Mouse (Mus musculus) forebrain, postnatal 0 days (tissue): ENCODE data around the gene Papln. TPM values are rescaled to one million over a fixed set of nuclear protein-coding genes. Genes with fewer than 3 reads are reported as not detected.

Experiments used
- ATAC-seq: fragments of 200-750 bp; cut with Nextera tagmentation; 2 replicates; pipeline ENCODE4 v1.8.0; 2017; ENCODE audit warnings: mild to moderate bottlenecking, moderate library complexity
- DNase-seq: peaks from one replicate; pipeline ENCODE4 v3.0.0-alpha.2; 2015
- H3K27ac ChIP-seq: fragments of 300-500 bp; sonication (generic); 2 replicates; pipeline ENCODE4 v1.5.1; 2014; ENCODE audit warnings: low read depth, mild to moderate bottlenecking, antibody characterized with exemption, low read length, moderate library complexity, mixed read lengths
- H3K27me3 ChIP-seq: fragments of 300-500 bp; sonication (generic); 2 replicates; pipeline ENCODE4 v1.6.1; 2014; ENCODE audit warnings: mild to moderate bottlenecking, low read length, mixed read lengths; ENCODE audit not compliant: insufficient read depth
- H3K36me3 ChIP-seq: fragments of 300-500 bp; sonication (generic); 2 replicates; pipeline ENCODE4 v1.6.1; 2014; ENCODE audit warnings: mild to moderate bottlenecking, moderate library complexity; ENCODE audit not compliant: insufficient read depth
- H3K4me1 ChIP-seq: fragments of 300-500 bp; sonication (generic); 2 replicates; pipeline ENCODE4 v1.6.1; 2014; ENCODE audit warnings: antibody characterized with exemption; ENCODE audit not compliant: insufficient read depth
- H3K4me2 ChIP-seq: fragments of 300-500 bp; sonication (generic); 2 replicates; pipeline ENCODE4 v1.6.1; 2014; ENCODE audit warnings: low read depth, mild to moderate bottlenecking, moderate library complexity
- H3K4me3 ChIP-seq: fragments of 300-500 bp; sonication (generic); 2 replicates; pipeline ENCODE4 v1.5.1; 2014; ENCODE audit warnings: low read depth, low read length, mixed read lengths
- H3K9ac ChIP-seq: fragments of 300-500 bp; sonication (generic); 2 replicates; pipeline ENCODE4 v1.6.1; 2014; ENCODE audit warnings: mild to moderate bottlenecking
- H3K9me3 ChIP-seq: fragments of 300-500 bp; sonication (generic); 2 replicates; pipeline ENCODE4 v1.6.1; 2016; ENCODE audit warnings: low read length
- CTCF ChIP-seq: sonication (generic); IDR thresholded peaks from 2 replicates; pipeline ENCODE4 v1.5.1; 2016; ENCODE audit warnings: antibody characterized with exemption, control low read depth, low read depth
- WGBS: fragments of 180-500 bp; shearing (Covaris S2); extraction: QIAGEN DNeasy Blood & Tissue Kit; methylation state at CpG from one replicate; pipeline ENCODE4 v1.1.7; 2014; 5-methylcytosine and 5-hydroxymethylcytosine counted together
- polyA plus RNA-seq: library from polyadenylated mRNA; unstranded; fragments of >200 nt; fragmentation: Nextera tagmentation; extraction: Ambion mirVana; gene quantifications from 2 replicates; pipeline ENCODE4 v1.2.1, GENCODE M21; 2015
- total RNA-seq: library from RNA; depleted of rRNA; stranded (reverse); fragments of >200 nt; gene quantifications from 2 replicates; pipeline ENCODE4 v1.2.3, GENCODE M21; 2014; rRNA removed

The Papln gene
- 1.8 and 2.7 TPM in 2 replicates for total RNA-seq
- polyA plus RNA-seq, result 0.23 and 0.40 TPM in 2 replicates

DNA sequence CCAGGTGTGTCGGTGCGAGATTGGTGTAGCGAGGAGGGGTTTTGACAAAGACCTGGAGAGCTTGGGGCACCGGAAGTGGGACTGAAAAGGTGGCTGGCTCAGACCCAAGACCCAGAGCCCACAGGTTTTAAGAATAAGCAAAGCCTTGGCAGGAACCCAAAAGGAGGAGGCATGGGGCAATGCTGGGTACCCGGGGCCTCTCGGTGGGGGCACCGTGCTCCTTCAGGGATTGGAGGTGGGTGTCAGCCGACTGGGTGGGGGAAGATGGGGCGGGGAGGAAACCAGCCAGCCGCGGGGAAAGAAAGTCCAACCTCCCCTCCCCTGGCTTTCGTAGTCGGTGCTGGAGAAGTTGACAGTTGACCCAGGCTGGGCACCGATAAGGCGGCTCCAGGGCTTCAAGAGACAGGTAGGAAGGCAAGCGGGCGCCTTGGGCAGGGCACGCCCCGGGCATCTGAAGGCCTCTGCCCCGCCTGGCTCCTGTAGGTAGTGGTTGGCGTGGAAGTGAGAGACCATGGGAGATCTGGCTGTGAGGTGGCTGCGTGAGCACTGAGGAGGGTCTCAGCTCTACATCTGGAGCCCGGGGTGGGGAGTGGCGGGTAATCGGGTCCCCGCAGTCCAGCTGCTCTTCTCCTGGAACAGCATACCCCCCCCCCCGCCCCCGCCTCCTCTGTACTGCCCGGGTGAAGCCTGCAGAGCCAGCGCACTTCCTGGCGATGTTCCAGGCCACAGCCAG lies at the start of gene Papln:
Papln (plus strand) TSS at position 324 of the 733 bp plus-strand sequence.
- Histone ChIP-seq H3K9me3 (no peaks in the 10 kb centered on the region), H3K27ac (no peak within 1 kb of the TSS), H3K4me3 (peak within 1 kb of the TSS; percentile 34), H3K9ac (peak within 1 kb of the TSS; percentile 39), H3K4me1 (peaks cover 7% of the 10 kb centered on the region; the same call in 1 of the 2 replicates), H3K27me3 (no peaks in the 10 kb centered on the region), H3K4me2 (peak within 1 kb of the TSS; percentile 72), H3K36me3 (no peaks in the 10 kb centered on the region)
- DNase-seq, result peak; percentile 19
- 13% methylated on average over 27 of the region's 31 CpGs for WGBS
- no peak for TF ChIP-seq CTCF
- ATAC-seq, result peak; percentile 40

DNA sequence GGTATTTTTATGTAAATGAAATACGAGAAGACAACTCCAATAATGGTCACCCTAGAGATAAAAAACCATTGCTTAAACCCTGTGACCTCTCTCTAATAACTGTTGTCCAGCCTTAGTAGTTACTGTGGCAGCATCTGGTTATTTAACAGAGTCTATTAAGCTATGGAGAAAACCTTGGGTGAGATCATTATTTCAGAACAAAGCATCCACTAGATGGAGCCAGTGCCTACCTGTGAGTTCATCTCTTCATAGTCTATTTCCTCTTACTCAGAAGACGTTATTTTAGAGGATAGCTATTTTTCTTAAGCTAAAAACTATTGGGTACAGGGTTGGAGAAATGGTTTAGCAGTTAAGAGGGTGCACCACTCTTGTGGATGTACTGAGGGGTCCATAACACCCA lies 49.7 kb upstream of the Papln start:
- Histone ChIP-seq H3K9ac (no peak overlapping the region), H3K9me3 (no peaks in the 10 kb centered on the region), H3K36me3 (peaks cover 63% of the 10 kb centered on the region), H3K4me2 (no peak overlapping the region), H3K4me3 (no peak overlapping the region), H3K27ac (no peak overlapping the region), H3K4me1 (no peaks in the 10 kb centered on the region), H3K27me3 (no peaks in the 10 kb centered on the region)
- TF ChIP-seq CTCF, result peak; percentile 78
- DNase-seq, result peak; percentile 77
- peak; percentile 66 for ATAC-seq
- 49% methylated on average over 2 of the region's 2 CpGs for WGBS

DNA sequence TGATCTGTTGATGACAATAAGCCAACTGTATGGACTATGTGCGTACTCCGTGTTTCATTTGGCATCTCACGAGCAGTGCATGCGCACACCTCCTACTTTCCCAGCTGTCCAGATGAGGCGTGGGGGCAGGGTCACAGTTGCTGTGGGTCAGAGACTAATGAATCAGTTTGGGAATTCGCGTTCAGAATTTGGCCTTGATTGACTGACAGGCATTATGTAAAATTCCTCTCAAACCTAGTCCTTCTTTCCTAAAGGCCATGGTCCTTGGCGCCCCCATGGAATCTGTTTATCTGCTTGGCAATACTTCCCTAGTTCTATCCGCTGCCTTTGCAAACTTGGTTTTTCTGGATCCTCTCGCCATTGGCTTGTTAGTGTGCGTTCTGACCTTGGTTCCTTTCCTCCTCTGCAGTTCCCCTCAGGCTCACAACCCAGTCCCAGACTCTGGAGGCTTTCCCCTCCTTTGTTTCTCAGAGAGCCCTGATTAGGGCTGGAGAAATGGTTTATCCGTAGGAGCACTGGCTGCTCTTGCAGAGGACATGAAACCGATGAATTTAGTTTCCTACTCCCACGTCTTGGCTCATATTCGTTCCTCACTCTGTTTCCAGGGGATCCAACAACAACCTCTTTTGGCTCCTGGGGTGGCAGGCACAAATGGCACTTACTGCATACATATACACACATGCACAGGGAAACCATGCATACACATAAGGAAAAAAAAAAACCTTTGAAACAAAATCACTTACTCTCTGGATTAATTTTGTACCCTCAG lies 46.8 kb upstream of the Papln start:
- Histone ChIP-seq H3K27me3 (no peaks in the 10 kb centered on the region), H3K27ac (no peak overlapping the region), H3K4me2 (no peak overlapping the region), H3K9ac (no peak overlapping the region), H3K9me3 (no peaks in the 10 kb centered on the region), H3K4me3 (no peak overlapping the region), H3K36me3 (peaks cover 75% of the 10 kb centered on the region), H3K4me1 (no peaks in the 10 kb centered on the region)
- no peak for ATAC-seq
- no peak for TF ChIP-seq CTCF
- DNase-seq, result no peak
- WGBS, result 80% methylated on average over 15 of the region's 15 CpGs

DNA sequence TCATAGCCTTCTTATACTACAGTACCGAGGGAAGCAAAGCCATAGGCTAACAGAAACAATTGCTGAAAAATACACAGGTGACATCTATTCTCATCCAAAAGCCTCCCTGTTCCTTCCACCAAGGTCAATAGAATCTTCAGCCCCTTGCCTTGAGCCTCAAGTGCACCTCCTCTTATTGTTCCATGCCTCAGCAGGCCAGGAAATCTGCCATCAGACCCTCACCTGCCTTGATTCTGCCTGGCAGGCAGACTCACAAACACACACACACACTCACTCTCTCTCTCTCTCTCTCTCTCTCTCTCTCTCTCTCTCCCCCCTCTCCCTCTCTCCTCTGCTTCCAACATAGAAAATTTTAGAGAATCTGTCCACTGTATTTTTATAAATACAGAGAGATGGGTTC lies 44.0 kb upstream of the Papln start:
- H3K27ac ChIP-seq, result no peak overlapping the region
- DNase-seq (no peak), ATAC-seq (no peak)
- 100% methylated on average over 1 of the region's 1 CpGs for WGBS
- peaks cover 73% of the 10 kb centered on the region for H3K36me3 ChIP-seq
- TF ChIP-seq CTCF, result no peak
- H3K9ac ChIP-seq, result no peak overlapping the region
- H3K9me3 ChIP-seq, result no peaks in the 10 kb centered on the region
- no peak overlapping the region for H3K4me2 ChIP-seq
- no peak overlapping the region for H3K4me3 ChIP-seq
- no peaks in the 10 kb centered on the region for H3K4me1 ChIP-seq
- no peaks in the 10 kb centered on the region for H3K27me3 ChIP-seq

DNA sequence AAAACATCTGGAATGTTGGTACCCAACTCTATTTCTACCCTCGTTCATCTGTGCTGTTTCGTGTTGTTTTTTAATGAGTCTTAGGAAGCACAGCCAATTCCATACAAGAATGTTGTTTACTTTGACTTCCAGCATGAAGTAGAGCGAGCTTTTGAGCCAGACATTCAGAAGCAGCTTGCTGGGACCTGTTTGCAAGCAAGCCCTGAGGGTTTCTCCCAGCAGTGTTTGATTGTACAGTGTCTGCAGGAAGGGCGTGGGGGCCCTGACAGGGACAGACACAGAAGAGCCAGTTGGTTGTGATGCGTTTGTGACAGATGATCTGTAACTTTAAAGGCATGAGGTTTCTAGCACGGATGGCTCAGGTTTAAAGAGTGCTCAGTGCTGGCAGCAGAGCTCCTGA lies 42.2 kb upstream of the Papln start:
- Histone ChIP-seq H3K4me2 (no peak overlapping the region), H3K27ac (no peak overlapping the region), H3K9me3 (no peaks in the 10 kb centered on the region), H3K27me3 (no peaks in the 10 kb centered on the region), H3K4me3 (no peak overlapping the region), H3K9ac (no peak overlapping the region), H3K36me3 (peaks cover 70% of the 10 kb centered on the region), H3K4me1 (no peaks in the 10 kb centered on the region)
- 82% methylated on average over 6 of the region's 6 CpGs for WGBS
- DNase-seq, result no peak
- no peak for TF ChIP-seq CTCF
- ATAC-seq, result no peak

DNA sequence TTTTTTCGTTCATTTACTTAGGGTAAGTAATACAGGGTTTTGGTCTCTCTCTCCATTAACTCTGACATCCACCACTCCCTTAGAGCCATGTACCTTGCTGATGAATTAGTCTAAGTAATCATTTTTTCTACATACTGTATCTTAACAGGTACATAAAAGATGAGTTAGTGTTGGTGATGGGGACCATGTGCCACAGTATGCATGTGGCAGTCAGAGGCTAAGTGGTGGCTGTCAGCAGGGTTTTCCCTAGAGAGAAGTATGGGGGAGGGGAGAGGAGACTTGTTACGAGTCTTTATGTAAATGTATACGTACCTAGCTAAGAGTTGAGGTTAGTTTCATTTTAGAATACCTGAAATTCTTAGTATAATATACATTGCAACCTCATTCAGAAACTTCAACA lies 40.4 kb upstream of the Papln start:
- Histone ChIP-seq H3K4me3 (no peak overlapping the region), H3K4me1 (no peaks in the 10 kb centered on the region), H3K9ac (no peak overlapping the region), H3K27ac (no peak overlapping the region), H3K27me3 (no peaks in the 10 kb centered on the region), H3K4me2 (no peak overlapping the region), H3K36me3 (peaks cover 59% of the 10 kb centered on the region), H3K9me3 (no peaks in the 10 kb centered on the region)
- DNase-seq, result no peak
- ATAC-seq, result no peak
- WGBS, result 88% methylated on average over 3 of the region's 3 CpGs
- no peak for TF ChIP-seq CTCF
